Mouse (Mus musculus) thymus, postnatal 14 days (tissue): ENCODE measurements at regions not wholly inside any gene's neighbourhood (a gene's known extent, or its start where the extent isn't known, plus 50 kb on each side); places are given as distances from the start of the nearest gene placed in this dataset.

ENCODE experiments used
- DNase-seq: peaks from one replicate; pipeline ENCODE4 v3.0.0; 2021

DNA sequence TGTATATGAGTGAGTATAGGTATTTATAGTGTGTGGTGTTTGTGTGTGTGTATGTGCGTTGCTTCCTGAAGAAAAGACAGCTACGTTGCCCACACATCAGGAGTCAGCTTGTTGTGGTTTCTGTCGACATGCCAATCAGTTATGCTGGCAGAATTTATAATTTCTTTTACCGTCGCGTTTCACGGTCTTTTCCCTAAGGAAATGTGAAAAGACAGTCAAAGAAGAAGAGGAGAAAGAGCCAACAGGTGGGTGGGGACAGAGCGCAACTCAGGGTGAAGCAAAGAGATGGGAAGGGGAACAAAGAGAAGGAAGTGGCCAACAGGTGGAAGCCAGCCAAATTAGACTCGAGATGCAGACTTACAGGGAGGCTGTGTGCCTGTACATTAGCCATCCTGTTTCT lies 204.2 kb downstream of the Rpap3 start:
- peak; percentile 23 for DNase-seq

DNA sequence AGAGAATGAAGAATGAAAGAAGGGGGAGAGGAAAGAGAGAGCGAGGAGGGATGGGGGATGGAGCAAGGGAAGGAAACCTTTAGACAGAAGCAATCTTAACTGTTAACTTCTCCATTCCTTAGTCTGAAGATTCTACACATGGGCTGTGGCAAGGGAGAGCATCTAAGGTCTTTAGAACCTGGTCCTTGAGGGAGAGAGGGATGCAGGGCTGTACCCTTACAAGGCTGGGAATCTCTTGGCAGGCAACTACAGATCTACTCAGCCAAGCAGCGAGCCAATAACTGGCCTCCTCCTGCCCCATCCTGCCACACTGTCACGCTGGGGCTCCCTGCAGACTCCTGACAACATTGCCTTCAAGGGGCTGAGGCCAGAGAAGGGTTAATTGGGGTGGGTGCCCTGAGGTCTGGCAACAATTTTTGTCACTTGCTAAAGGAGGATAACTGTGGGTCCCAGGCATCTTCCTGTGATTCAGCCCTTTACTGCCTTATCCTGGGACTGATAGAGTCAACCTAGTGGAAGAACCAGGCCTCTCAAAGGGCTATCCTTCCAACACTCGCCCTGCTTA lies 205.7 kb downstream of the Rpap3 start:
- DNase-seq: no peak

DNA sequence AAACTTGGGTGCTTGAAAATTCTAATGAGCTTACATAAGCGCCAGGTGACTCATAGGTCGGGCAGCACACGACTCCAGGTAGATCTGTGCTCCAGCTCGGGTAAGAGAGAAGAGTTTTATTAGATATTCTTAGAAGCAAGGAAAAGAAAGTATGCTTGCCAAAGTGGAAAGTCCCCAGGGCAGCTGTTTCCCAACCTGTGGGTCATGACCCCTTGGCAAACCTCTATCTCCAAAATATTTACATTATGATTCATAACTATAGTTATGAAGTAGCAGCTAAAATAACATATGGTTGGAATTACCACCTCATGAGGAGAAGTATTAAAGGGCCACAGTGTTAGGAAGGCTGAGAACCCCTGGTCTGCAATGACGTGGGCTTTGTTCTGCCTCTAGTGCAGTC lies 206.4 kb downstream of the Rpap3 start:
- no peak for DNase-seq

DNA sequence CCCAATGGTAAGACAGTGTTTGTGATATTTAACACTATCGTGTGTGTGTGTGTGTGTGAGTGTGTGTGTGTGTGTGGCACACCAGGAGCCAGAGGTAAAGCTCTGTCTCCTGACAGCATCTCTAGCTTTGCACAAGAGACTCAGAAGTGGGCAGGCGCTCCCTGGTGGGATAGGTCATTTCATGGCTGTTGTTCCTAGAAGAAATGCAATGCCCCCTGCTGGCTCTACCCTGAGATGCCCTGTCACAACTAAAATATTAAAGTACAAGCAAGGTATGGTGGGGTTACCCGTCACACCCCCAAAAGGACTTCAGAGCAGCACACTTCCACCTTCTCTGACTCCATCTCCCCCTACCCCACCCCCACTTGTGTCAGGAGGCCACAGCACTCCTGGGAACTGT lies 207.2 kb downstream of the Rpap3 start:
- peak; percentile 67 for DNase-seq

DNA sequence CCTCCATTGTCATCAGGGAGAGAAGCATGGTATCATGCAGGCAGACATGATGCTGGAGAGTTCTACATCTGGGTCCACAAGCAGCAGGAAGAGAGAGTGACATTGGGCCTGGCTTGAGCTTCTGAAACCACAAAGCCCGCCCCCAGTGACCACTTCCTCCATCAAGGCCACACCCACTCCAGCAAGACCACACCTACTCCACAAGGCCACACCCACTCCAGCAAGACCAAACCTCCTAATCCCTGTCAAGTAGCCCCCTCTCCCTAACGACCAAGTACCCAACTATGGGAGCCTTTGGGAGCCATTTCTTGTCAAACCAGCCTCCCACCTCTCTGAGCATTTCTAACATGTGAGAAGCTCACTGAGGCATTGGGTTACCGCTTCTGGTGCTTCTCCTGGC lies 209.6 kb downstream of the Rpap3 start:
- no peak for DNase-seq

DNA sequence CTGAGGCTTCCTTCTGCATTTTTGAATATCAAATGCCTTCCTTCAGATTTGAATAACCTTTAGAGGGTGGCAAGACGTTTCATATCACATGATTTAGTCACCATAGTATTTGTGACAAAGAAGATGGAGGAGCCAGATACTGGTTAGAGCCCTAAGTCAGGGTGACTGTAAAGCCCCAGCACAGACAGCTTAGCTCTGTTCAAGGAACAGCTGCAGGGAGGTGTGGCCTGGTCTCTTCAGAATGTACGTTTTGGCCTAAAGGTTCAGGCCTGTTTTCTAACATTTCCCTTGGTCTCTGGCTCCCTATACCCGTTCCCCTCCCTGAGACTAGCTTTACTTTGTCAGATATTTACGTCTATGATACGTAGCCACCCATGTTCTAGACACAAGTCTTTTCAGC lies 212.3 kb downstream of the Rpap3 start:
- DNase-seq: no peak

DNA sequence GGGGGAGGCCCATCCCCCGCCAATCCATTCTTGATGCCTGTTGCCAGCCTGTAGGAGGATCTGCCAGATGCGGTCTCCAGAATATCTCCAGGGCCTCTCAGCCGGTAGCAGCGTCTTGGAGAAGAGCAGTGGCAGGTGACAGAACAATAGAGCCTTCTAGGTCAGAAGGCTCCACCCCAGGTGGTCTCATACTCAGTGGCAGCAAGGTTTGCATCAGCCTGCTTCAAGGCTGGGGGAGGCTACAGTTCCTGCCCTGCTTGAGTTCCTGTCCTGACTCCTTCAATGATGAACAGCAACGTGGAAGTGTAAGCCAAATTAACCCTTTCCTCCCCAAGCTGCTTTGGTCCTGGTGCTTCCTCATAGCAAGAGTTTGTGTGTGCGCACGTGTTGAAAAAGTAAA lies 213.8 kb downstream of the Rpap3 start:
- no peak for DNase-seq

DNA sequence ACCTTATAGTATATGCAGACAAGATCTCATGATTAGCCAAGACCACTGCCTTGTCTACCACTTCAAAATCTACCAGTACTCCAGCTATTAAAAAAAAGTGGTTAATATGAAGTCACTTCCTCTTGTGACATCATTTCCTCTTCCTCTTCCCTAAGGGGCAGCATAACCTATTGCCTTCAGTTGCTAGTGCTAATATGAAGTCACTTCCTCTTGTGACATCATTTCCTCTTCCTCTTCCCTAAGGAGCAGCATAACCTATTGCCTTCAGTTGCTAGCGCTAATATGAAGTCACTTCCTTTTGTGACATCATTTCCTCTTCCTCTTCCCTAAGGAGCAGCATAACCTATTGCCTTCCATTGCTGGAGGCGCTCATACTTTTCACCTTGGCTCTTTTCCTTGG lies 218.2 kb downstream of the Rpap3 start:
- DNase-seq: no peak

DNA sequence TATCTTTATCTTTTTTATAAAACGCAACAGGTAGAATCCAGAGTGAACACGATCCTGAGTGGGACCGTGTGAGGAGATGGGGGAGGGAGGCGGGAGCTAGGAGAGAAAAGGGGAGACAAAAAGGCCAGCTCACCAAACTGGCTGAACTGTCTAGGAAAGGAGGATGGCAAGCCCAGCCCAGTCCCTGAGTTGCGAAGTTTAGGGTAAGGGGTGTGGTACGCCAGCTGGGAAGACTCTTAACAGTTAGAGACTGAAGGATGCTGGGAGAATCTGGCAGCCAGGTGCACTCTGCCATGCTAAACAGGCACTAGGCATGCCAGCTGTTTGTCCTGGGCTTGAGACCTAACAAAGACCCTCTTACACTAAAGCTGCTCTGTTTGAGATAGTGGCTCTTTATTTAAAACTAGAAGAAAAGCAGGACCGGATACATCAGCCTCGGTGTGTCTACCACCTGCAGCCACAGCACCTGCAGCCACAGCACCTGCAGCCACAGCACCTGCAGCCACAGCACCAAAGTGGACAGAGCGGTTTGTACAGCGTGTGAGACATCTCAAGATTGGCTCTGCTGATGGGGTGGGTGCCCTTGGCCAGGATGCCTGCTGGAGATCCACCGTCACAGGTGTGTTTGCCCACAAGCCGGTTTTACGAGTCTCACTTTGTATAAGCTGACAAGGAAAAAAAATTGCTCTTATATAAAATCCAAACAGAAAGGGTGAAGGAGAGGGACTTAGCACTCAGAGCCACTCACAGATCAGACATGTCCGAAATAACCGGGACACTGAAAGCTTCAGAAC lies 225.1 kb upstream of the Amigo2 start:
- no peak for DNase-seq

DNA sequence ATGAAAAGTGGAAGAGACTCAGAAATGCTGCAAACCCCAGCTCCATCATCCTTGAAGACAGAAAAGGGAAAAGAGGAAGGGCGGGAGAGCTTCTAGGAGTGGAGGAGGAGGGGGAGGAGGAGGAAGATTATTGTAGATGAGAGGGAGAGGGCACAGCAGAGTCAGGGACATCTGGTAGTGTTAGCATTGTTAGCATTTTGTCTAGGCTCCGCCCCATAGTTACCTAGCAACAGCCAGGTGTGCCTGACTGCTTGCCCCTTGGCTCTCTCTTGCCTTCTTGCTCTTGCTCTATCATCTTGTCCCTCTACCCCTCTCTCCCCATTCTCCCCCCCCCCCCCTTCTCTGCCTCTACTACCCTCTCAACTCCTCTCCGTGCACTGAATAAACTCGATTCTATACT lies 224.4 kb upstream of the Amigo2 start:
- DNase-seq: no peak

DNA sequence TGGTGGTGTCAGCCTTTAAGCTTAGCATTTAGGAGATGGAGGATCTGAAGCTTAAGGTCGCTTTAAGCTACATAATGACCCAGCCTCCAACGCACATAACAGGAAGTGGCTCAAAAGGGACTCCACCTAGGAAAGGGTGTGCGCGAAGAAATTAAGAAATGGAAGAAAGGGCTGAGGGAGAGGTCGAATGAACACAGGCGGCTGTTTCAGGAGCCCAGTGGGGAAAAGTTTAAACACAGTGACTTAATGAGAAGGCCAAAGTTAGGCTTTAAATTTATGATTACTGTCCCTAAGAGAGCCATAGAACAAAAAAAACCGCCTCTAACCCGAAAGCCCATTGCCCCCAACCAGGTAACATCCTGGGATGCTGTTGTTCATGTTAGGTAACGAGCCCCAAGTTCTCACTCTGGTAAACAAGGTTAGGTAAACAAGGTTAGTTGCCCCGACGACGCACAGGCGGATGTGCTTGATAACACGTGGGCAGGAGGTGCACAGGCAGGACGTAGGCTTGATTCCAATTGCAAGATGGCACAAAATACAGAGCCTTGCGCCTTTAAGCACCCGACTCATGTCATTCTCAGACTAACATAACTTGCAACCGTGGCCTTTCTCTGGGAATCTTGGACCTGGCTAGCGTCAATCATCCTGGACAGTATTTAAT lies 222.7 kb upstream of the Amigo2 start:
- peak; percentile 37 for DNase-seq

DNA sequence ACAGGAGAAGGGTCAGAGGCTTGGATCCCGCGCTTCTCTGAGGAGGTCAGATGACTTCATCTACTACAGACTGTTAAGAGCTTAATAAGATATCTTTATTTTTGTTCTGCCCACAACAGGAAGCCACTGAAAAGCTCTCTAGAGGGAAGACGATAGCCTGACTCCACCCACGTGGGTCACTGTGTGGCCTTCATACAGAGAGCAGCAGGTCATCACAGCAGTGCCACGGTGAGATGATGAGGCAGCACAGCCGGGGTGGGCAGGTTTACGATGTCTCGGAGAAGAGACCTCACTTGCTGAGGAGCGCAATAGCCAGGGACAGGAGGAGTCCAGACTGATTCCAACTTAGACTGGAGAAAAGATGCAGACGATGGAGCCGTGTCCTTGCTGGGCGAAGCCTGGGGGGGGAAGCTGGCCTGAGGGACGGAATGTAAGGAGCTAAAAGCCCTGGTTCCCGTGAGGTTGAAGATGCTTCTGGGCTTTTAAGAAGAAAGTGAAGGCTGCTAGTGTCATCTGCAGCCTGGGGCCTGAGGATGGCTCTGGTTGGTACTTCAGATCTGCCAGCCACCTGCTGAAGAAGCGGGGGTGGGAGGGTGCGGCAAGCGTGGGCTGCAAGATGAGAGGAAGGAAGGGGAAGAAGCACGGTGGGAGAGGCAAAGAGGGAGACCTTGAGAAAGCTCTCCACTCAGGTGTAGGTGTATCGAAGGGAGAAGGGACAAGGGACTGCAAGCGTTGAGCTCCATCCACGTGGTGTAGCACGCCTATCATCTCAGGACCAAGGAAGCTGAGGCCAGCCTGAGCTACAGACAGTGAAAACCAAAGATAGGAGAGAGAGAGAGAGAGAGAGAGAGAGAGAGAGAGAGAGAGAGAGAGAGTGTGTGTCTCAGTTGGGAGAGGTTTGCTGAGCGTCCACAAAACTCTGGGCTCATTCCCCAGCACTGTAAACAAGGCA lies 221.9 kb upstream of the Amigo2 start:
- DNase-seq: peak; percentile 82

DNA sequence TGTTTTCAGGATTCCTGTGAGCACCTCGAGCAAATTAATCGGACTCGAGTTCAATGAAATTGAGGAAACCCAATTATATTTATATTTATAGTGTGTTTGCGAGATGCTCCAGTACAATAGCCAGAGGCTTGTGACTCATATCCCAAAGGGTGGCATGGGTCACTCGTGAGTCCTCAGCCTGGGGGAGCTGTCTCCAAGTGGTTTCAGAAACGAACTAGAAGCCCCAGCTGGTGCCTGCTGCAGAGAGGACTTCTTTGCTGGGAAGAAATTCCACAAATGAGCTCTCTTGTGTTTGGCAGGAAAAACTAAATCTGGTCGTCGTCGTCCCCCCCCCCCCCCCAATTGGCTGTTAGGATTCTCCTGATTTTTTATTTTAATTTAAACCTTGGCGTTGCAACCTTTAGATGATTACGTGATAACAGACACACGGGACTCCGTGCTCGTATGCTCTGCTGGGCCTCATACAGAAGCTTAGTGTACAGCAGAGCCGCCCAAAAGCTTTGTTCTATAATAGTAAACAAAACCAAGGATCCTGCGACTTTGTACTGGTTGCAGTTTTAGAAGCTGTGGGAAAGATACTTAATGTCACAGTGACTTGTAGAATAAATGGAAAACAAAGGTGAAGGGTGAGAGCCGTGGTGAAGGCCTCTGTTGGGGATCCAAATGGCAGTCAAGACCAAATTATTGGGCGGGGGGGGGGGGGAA lies 220.8 kb upstream of the Amigo2 start:
- peak; percentile 3 for DNase-seq

DNA sequence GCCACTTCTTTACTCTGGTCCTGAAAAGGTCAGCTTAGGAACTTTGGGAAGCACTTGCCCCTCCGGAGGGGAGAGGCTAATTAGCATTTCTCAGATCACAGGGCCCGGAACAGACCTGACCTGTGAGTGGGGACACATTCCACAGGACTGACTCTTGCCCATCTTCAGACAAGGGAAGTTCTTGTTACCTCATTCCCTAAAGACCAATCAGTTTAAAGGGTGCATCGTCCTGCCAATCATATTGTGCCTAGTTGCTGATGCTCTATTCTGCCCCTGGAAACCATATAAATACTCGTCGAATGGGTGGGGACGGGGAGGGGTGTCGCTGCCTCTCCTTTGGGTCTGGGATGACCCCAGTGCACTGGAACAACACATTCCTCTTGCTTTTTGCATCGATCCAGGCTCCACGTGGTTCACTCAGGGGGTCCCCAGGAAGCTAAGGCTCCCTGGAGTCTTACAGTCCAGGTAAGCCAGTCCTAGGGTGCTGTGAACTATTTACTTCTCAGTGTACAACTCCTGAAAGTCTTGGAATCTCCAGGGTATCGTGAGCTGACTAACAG lies 219.9 kb upstream of the Amigo2 start:
- peak; percentile 2 for DNase-seq

DNA sequence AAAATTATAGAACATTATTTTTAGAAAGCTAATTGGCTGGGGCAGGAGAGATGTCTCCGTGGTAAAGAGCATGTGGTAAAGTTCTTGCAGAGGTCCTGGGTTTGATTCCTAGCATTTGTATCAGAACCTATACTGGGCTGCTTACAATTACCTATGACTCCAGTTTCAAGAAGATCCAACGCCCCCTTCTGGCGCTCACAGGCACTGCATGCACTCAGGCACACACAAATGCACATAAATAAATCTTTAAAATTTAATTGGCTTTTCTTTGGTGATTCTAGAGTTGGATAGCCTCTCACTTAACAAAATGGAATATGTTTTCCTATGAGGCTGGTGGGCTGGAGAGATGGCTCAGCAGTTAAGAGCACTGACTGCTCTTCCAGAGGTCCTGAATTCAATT lies 219.0 kb upstream of the Amigo2 start:
- peak; percentile 44 for DNase-seq

DNA sequence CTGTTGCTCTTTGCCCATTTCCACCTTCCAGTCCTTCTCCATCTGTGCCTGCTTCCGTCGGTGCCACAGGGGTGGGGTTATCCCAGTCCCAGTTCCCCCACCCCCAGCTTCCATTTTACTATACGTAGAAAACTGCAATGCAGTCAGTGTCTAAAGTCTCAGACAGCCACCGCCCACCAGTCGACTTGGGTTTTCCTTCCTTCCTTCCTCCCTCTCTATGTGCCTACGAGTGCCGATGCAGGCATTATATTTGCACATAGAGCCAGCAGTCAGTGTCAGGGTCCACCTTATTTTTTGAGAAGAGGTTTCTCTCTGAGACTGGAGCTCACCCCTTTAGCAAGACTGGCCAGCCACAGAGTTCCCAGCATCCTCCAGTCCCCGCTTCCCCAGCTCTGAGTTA lies 218.3 kb upstream of the Amigo2 start:
- DNase-seq: peak; percentile 50

DNA sequence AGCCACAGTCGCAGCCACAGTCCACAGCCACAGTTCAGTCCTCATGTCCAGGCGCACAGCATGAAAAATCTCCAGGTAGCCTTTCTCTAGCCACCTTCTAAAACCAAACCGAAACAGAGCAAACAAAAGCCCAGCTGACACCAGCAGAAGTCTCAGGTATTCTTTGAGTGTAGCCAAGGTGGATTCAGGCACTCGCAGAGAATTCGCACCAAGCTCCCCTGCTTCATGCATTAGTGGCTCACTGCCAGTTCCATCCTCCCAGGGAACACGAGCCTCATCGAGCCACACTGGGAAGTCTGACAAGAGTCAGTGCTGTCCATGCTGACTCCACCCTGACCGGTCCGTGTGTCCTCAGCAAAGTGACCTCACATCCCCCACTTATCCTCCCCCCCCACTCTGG lies 217.7 kb upstream of the Amigo2 start:
- DNase-seq: peak; percentile 7

DNA sequence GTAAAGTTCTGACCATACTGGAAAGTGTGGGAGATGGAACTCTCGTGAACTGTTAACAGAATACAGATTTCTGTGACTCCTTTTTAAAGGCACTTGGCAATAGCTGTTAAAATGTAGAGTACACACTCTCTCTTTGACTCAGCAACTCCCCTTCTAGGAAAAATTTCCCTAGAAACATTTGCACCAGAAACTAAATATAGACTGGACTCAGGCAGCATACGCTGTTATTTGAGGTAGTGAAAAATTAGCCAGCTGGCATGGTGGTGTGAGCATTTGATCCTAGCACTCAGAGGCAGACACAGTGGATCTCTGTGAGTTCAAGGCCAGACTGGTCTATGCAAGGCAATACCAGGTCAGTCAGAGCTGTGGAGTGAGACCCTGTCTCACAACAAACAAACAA lies 215.5 kb upstream of the Amigo2 start:
- DNase-seq: peak; percentile 1

DNA sequence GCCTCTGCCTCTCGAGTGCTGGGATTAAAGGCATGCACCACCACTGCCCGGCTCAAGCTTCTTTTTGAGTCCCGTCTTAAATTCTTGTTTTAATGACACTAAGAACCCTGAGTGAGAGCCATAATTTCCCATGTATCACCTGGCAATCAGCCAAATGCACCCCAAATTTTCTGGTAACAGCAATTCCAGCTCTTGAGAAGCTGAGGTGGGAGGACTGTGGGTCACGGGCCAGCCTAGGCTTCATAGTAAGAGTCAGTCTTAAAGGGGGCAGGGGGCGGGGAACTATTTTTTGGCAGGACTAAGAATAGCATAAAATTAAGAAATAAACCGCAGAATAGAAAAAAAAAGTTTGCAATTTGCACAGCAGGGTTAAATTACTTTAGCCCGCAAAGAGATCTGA lies 214.9 kb upstream of the Amigo2 start:
- DNase-seq: peak; percentile 2

DNA sequence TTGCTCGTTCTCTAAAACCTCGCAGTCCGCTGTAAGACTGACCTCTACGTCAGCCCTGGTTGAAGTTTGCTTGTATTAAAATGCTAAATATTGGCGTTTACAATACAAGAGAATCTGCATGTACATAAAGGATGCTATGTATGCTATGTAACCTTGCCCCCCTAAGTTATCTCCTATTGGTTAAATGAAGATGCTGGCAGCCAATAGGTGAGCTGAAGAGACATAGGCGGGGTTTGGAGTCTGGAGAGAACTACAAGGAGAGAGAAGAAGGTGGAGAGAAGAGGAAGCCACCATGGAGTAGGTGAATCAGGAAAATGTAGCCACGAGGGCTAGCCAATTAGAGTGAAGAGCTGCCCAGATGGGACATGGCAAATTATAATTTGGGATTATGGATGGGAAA lies 214.0 kb upstream of the Amigo2 start:
- peak; percentile 2 for DNase-seq

DNA sequence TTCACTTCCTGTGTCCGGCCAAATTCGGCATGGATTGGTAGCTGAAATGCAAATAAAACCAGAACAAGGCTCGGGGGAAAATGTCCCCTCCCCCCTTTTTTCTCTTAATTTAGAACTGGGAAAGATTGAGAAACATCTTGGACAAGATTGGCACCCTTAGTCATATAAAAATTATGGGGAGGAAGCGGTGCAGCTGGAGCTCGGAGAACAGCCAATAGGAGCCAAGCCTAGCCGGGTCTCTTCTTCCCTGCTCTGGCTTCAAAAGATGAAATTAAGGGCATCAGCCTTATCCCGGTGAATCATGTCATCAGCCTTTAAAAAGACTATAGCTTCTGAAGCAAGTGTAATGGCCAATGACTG lies 213.3 kb upstream of the Amigo2 start:
- DNase-seq: peak; percentile 2
